Mouse (Mus musculus) heart, embryonic 11.5 days (tissue): ENCODE data around the gene 4930432M17Rik. TPM values are rescaled to one million over a fixed set of nuclear protein-coding genes. Genes with fewer than 3 reads are reported as not detected.

Experiments
- ATAC-seq: fragments of 200-750 bp; cut with Nextera tagmentation; replicated peaks from 2 replicates; pipeline ENCODE4 v1.8.0; 2017; ENCODE audit warnings: moderate library complexity; ENCODE audit not compliant: insufficient number of reproducible peaks, low FRiP score, low TSS enrichment
- H3K27ac ChIP-seq: fragments of 300-500 bp; sonication (generic); 2 replicates; pipeline ENCODE4 v1.5.1; 2014; ENCODE audit warnings: mild to moderate bottlenecking, low read depth, low read length
- H3K27me3 ChIP-seq: fragments of 300-500 bp; sonication (generic); 2 replicates; pipeline ENCODE4 v1.6.1; 2014; ENCODE audit warnings: mild to moderate bottlenecking, low read length, mixed read lengths; ENCODE audit not compliant: control insufficient read depth, insufficient read depth
- H3K36me3 ChIP-seq: fragments of 300-500 bp; sonication (generic); 2 replicates; pipeline ENCODE4 v1.6.1; 2014; ENCODE audit warnings: mild to moderate bottlenecking, low read length, moderate library complexity, mixed read lengths; ENCODE audit not compliant: control insufficient read depth, insufficient read depth
- H3K4me1 ChIP-seq: fragments of 300-500 bp; sonication (generic); 2 replicates; pipeline ENCODE4 v1.6.1; 2014; ENCODE audit warnings: low read length; ENCODE audit not compliant: control insufficient read depth, insufficient read depth
- H3K4me2 ChIP-seq: fragments of 300-500 bp; sonication (generic); 2 replicates; pipeline ENCODE4 v1.6.1; 2014; ENCODE audit warnings: mild to moderate bottlenecking, moderate library complexity
- H3K4me3 ChIP-seq: fragments of 300-500 bp; sonication (generic); 2 replicates; pipeline ENCODE4 v1.5.1; 2014; ENCODE audit warnings: low read depth, low read length
- H3K9ac ChIP-seq: fragments of 300-500 bp; sonication (generic); 2 replicates; pipeline ENCODE4 v1.6.1; 2014; ENCODE audit warnings: mild to moderate bottlenecking, low read depth, low read length, moderate library complexity
- H3K9me3 ChIP-seq: fragments of 300-500 bp; sonication (generic); replicated peaks from 2 replicates; pipeline ENCODE4 v1.6.1; 2016; ENCODE audit warnings: low read length; ENCODE audit not compliant: control insufficient read depth
- WGBS: fragments of 180-500 bp; shearing (Covaris S2); extraction: QIAGEN DNeasy Blood & Tissue Kit; methylation state at CpG from one replicate; pipeline ENCODE4 v1.1.7; 2014; ENCODE audit not compliant: insufficient replicate concordance; 5-methylcytosine and 5-hydroxymethylcytosine counted together
- polyA plus RNA-seq: library from polyadenylated mRNA; unstranded; fragments of >200 nt; fragmentation: Nextera tagmentation; extraction: Ambion mirVana; gene quantifications from 2 replicates; pipeline ENCODE4 v1.2.1, GENCODE M21; 2014

The 4930432M17Rik gene
- polyA plus RNA-seq, 1 experiment from 2014 or later = not detected

DNA sequence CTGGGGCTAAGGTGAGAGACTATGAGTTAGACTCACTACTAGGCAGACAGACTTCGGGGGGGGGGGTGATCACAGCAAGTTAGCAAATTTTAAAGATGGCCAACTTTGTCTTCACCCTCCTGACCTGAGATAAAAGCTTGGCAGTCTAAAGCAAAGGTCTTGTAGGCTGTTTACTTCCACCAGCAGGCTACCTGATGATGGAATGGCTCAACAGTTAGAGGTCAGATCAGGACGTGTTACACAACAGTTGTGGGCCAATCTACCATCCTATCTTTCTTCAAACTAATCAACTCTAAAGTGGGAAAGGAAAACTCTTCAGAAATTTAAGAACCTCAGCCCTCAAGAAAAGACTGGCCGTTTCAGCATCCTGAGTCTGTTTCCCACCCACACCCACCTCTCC lies 9.6 kb downstream of the 4930432M17Rik start:
- Histone ChIP-seq H3K36me3 (no peaks in the 10 kb centered on the region), H3K27me3 (no peaks in the 10 kb centered on the region), H3K4me1 (peaks cover 11% of the 10 kb centered on the region; the same call in 1 of the 2 replicates), H3K9me3 (no peaks in the 10 kb centered on the region), H3K4me3 (no peak overlapping the region), H3K9ac (no peak overlapping the region), H3K4me2 (no peak overlapping the region), H3K27ac (no peak overlapping the region)
- ATAC-seq = no peak
- 46% methylated on average over 3 of the region's 3 CpGs for WGBS

DNA sequence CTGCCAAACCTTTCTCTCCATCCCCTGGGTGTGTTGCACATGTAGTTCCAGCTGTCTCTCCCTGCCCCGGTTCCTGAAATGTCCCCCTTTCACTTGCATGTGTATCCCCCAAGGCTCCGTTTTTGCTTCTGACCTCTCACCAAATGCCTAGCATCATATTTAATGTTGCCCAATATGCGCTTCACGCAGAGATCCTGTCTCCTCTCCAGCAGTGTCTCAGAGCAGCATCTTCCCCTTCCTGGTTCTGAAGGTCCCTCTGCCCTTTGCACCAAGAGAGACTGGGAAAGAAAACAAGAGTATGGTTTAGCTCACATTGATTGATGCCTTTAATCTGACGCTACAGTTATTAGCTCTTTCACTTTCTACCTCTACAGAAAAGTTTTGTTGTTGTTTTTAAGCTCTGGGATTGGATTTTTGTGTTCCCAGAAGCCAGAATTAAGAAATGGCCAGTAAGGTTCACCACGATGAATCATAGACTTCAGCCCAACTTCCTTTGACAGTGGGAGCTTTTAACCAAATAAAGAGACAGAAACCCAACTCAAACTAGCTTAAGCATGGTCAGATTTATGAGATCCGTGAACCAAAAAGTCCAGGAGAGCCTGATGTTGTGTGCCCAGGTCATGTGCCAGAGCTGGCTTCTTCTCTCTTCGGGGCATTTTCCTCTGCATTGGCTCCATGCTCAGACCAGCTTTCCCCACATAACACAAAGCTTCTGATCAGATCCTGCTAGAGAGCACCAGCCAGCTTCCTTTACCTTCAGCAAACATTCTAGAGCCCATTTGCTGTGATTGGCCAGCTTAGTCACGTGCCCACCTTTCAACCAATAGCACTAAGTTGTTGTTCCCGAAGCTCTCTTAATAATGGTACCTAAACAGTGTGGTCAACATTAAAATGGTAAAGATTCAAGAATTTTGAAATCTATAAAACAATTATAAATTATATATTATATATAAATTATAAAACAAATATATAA lies 12.2 kb downstream of the 4930432M17Rik start:
- 77% methylated on average over 10 of the region's 10 CpGs for WGBS
- no peaks in the 10 kb centered on the region for H3K36me3 ChIP-seq
- peaks cover 11% of the 10 kb centered on the region; the same call in 1 of the 2 replicates for H3K4me1 ChIP-seq

DNA sequence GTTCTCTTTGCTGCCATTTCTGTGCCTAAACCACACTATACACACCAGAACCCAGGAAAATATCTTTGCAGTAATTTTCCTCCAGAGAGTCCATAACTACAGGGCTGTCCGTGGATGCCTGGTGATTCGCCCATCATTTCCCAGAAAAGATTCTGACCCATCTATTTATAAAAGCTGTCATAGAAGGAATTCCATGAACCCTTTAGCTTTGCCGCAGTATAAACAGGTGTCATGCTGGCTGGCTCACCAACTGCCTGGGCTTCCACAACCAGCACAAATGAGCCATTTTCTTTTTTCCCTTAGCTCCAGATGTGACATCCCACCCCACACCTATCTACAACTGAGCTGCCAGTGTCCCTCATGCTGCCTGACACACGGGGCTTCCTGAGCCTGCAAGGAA lies 14.0 kb downstream of the 4930432M17Rik start:
- no peak overlapping the region for H3K27ac ChIP-seq
- H3K9me3 ChIP-seq = no peaks in the 10 kb centered on the region
- no peak overlapping the region for H3K4me3 ChIP-seq
- H3K27me3 ChIP-seq = no peaks in the 10 kb centered on the region
- ATAC-seq = no peak
- no peaks in the 10 kb centered on the region for H3K36me3 ChIP-seq
- no peak overlapping the region for H3K9ac ChIP-seq
- H3K4me2 ChIP-seq = no peak overlapping the region
- peaks cover 1% of the 10 kb centered on the region; the same call in 1 of the 2 replicates for H3K4me1 ChIP-seq
- 51% methylated on average over 4 of the region's 4 CpGs for WGBS

More for the DNA sequence above, 12.2 kb downstream of the 4930432M17Rik start:
- H3K27me3 ChIP-seq = no peaks in the 10 kb centered on the region
- ATAC-seq = no peak
- H3K4me3 ChIP-seq = no peak overlapping the region
- no peak overlapping the region for H3K27ac ChIP-seq
- no peak overlapping the region for H3K9ac ChIP-seq
- no peaks in the 10 kb centered on the region for H3K9me3 ChIP-seq
- no peak overlapping the region for H3K4me2 ChIP-seq

DNA sequence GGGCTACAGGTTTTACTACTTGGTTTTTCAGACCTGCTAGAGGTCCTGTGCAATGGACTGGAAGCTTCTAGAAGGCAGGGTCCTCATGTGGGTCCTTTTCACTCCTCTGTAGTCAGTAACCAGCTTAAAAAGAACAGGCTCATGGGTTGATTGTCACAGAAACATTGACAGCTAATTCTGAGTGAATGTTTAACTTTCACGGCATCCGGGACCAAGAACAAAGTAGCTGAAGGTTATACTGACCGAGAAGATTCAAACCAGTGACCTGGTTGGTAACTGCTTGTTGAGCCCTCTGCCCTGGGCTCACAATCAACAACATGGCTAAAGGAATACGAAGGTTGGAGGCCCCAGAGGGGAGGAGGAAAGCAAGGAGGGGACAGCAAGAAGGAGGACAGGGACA lies 14.4 kb downstream of the 4930432M17Rik start:
- WGBS = 75% methylated on average over 4 of the region's 4 CpGs
- Histone ChIP-seq H3K27me3 (no peaks in the 10 kb centered on the region), H3K9ac (no peak overlapping the region), H3K27ac (no peak overlapping the region), H3K36me3 (no peaks in the 10 kb centered on the region), H3K4me3 (no peak overlapping the region), H3K4me2 (no peak overlapping the region), H3K9me3 (no peaks in the 10 kb centered on the region), H3K4me1 (no peaks in the 10 kb centered on the region)
- ATAC-seq = no peak

DNA sequence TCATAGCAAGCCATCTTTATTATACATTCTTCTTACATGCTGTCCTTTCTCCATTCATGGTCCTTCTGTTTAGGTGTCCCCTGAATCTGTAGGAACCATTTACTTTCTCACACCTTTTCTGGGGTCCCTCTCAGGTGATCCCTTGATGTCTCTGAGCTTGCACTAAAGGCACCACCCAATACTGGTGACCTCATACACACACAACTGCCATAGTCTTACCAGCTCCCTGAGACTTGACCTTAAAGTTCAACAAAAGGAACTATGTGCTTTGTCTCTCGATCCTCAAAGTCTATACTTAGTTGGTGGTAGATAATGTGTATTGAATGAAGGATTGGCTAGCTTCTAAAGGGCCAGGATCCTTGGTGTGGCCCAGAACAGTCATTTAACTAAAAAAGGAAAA lies 15.4 kb downstream of the 4930432M17Rik start:
- Histone ChIP-seq H3K4me2 (no peak overlapping the region), H3K36me3 (no peaks in the 10 kb centered on the region), H3K27me3 (no peaks in the 10 kb centered on the region), H3K27ac (no peak overlapping the region), H3K9ac (no peak overlapping the region), H3K9me3 (no peaks in the 10 kb centered on the region), H3K4me3 (no peak overlapping the region), H3K4me1 (no peaks in the 10 kb centered on the region)
- WGBS = 65% methylated on average over 1 of the region's 1 CpGs
- ATAC-seq = no peak

DNA sequence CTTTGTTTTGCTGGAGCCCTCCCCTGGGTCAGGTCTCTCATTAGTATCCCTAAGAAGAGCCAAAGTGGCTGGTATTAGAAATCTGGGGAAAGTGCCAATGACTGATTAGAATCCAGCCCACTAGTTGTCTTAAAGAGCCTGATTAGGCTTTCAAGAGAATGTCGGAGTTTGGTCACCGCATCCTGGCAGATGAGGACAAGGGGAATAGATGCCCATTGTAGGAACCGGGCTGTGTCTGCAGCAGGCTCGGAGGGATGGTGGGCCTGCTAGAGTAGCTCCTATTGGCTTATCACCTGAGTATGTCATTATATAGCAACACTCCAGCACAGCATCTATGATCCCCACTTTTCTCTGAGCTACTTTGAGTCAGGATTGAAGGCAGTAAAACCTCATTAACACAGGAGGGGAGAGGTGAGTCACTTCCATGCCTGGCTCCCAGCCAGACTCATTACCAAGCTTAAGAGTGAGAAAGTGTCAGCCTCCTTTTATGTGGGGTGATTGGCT lies 15.9 kb downstream of the 4930432M17Rik start:
- no peaks in the 10 kb centered on the region for H3K36me3 ChIP-seq
- H3K4me2 ChIP-seq = no peak overlapping the region
- H3K4me3 ChIP-seq = no peak overlapping the region
- no peak for ATAC-seq
- H3K27me3 ChIP-seq = no peaks in the 10 kb centered on the region
- H3K27ac ChIP-seq = no peak overlapping the region
- H3K4me1 ChIP-seq = no peaks in the 10 kb centered on the region
- WGBS = 76% methylated on average over 4 of the region's 4 CpGs
- no peaks in the 10 kb centered on the region for H3K9me3 ChIP-seq
- H3K9ac ChIP-seq = no peak overlapping the region

DNA sequence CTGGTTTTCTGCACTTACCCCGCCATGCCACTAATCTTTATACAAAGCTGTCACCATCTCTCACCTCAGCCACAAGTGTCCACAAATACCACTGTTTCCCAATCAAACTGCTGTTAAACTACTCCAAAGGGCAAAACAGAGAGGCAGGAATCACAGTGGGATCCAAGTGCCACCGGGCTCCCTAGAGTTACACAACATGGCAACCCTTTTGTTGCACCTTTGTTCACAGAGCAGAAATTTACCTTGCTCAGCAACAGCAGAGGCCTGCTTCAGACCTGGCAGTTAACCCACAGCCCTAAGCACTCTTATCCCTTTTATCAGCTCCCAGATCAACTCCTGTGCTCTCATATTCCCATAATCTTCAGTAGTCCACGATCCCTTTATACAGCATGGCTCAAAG lies 17.2 kb downstream of the 4930432M17Rik start:
- H3K4me1 ChIP-seq = no peaks in the 10 kb centered on the region

DNA sequence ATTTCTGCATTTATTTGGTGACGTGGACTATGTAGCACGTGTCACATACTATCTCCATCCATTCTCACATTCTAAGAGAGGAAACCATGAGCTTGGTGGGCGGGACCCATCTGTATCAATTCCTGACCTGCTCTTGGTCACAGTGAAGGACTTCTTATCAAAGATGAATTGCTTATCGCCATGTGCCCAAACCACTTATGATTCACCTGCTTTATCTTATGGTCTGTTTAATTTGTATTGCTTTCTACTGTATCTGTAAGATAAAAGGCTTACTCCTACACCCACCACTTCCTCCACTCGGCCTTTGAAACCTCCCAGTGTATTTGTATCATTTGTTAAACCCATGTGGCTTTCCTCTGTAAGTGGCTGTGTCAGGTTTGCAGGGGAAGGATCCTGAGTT lies 18.5 kb downstream of the 4930432M17Rik start:
- H3K4me1 ChIP-seq = no peaks in the 10 kb centered on the region
- H3K4me3 ChIP-seq = no peak overlapping the region
- no peak overlapping the region for H3K27ac ChIP-seq
- H3K36me3 ChIP-seq = no peaks in the 10 kb centered on the region
- H3K9ac ChIP-seq = no peak overlapping the region
- no peaks in the 10 kb centered on the region for H3K9me3 ChIP-seq
- peaks cover 2% of the 10 kb centered on the region; the same call in 1 of the 2 replicates for H3K27me3 ChIP-seq
- WGBS = 53% methylated on average over 5 of the region's 5 CpGs
- no peak overlapping the region for H3K4me2 ChIP-seq
- ATAC-seq = no peak

More for the DNA sequence above, 17.2 kb downstream of the 4930432M17Rik start:
- no peaks in the 10 kb centered on the region for H3K36me3 ChIP-seq
- no peaks in the 10 kb centered on the region for H3K9me3 ChIP-seq
- no peak overlapping the region for H3K4me2 ChIP-seq
- no peak overlapping the region for H3K27ac ChIP-seq
- no peak overlapping the region for H3K4me3 ChIP-seq
- 83% methylated on average over 3 of the region's 3 CpGs for WGBS
- H3K9ac ChIP-seq = no peak overlapping the region
- ATAC-seq = no peak
- H3K27me3 ChIP-seq = peaks cover 2% of the 10 kb centered on the region; the same call in 1 of the 2 replicates
